8 mouse cellular contexts compared by ENCODE assay signal in genomic region chr6:51592356-51593115, GRCm38 (mm10).
DNase-seq lines count a peak whose midpoint lies in the region; ATAC-seq lines count a peak whose summit lies in the region.

No protein-coding gene starts in this region.

- WGBS in hindbrain, embryonic 11.5 days: 1% methylated on average over 45 of the region's 45 CpGs
- 2% methylated on average over 45 of the region's 45 CpGs for WGBS in lung, embryonic 15.5 days

- 0 out of 2 replicates have a peak, but pooled peaks cover 2% of the 10 kb centered on the region for H3K4me1 ChIP-seq in hindbrain, embryonic 11.5 days (replicated peaks; ENCODE audit: control insufficient read depth, insufficient read depth, low read length)
- H3K4me1 ChIP-seq in lung, embryonic 15.5 days: peaks cover 30% of the 10 kb centered on the region

- H3K27me3 ChIP-seq in hindbrain, embryonic 11.5 days (ENCODE audit: control insufficient read depth, insufficient read depth, low read length): no peaks in the 10 kb centered on the region
- H3K27me3 ChIP-seq in lung, embryonic 15.5 days: no peaks in the 10 kb centered on the region

- H3K9ac ChIP-seq in hindbrain, embryonic 11.5 days (ENCODE audit: low read depth, low read length): peak overlapping the region; percentile 82
- peak overlapping the region; percentile 36 for H3K9ac ChIP-seq in lung, embryonic 15.5 days

- peak; percentile 91 for DNase-seq in ES-CJ7 (ENCODE audit: low read depth, low spot score)
- peak; percentile 96 for DNase-seq in cerebellum, adult 9-11 months
- DNase-seq in frontal cortex, postnatal 10 days (ENCODE audit: low spot score in 2 of 2): peak; percentile 95 to 96
- DNase-seq in hindbrain, embryonic 11.5 days (ENCODE audit: low spot score): peak; percentile 95
- DNase-seq in layer of hippocampus, adult 9-11 months: peak; percentile 95
- DNase-seq in ovary, adult 18-20 months (ENCODE audit: low spot score): peak; percentile 23
- peak; percentile 70 to 80 for DNase-seq in thymus, adult 18-20 months

- H3K9me3 ChIP-seq in hindbrain, embryonic 11.5 days (ENCODE audit: control insufficient read depth, low read length): no peaks in the 10 kb centered on the region
- H3K9me3 ChIP-seq in lung, embryonic 15.5 days: no peaks in the 10 kb centered on the region

- peak overlapping the region; percentile 99 for H3K27ac ChIP-seq in hindbrain, embryonic 11.5 days (ENCODE audit: low read depth, low read length)
- H3K27ac ChIP-seq in lung, embryonic 15.5 days: peak overlapping the region; percentile 62

- H3K36me3 ChIP-seq in hindbrain, embryonic 11.5 days (ENCODE audit: control insufficient read depth, insufficient read depth, low read length): no peaks in the 10 kb centered on the region
- no peaks in the 10 kb centered on the region for H3K36me3 ChIP-seq in lung, embryonic 15.5 days

- H3K4me2 ChIP-seq in hindbrain, embryonic 11.5 days (replicated peaks; ENCODE audit: low read depth, low read length): peak overlapping the region; percentile 78
- H3K4me2 ChIP-seq in lung, embryonic 15.5 days: peak overlapping the region; percentile 96

- ATAC-seq in hindbrain, embryonic 11.5 days (ENCODE audit: low FRiP score): peak; percentile 96
- ATAC-seq in lung, embryonic 15.5 days (ENCODE audit: borderline replicate concordance, extremely low read depth, low FRiP score, low TSS enrichment): peak; percentile 77

- peak overlapping the region; percentile 42 for H3K4me3 ChIP-seq in hindbrain, embryonic 11.5 days (ENCODE audit: low read depth, low read length)
- H3K4me3 ChIP-seq in lung, embryonic 15.5 days: peak overlapping the region; percentile 46

Comparison
In these comparisons a context has a peak if more than half of its experiments do, and no peak if none do; other contexts are left out.
1. Peak in every context shown above with its lines: DNase-seq, ATAC-seq, H3K4me3 ChIP-seq and H3K27ac ChIP-seq.
2. DNase-seq: peak in every context shown above with its lines; median percentile 96 in cerebellum, adult 9-11 months; 96 in frontal cortex, postnatal 10 days; 95 in hindbrain, embryonic 11.5 days; 95 in layer of hippocampus, adult 9-11 months; 91 in ES-CJ7; 75 in thymus, adult 18-20 months; 23 in ovary, adult 18-20 months.